Mouse (Mus musculus) gastrocnemius, postnatal 25 days (tissue): ENCODE measurements at regions not wholly inside any gene's neighbourhood (a gene's known extent, or its start where the extent isn't known, plus 50 kb on each side); places are given as distances from the start of the nearest gene placed in this dataset.

Source experiments
- DNase-seq: peaks from one replicate; pipeline ENCODE4 v3.0.0; 2022

DNA sequence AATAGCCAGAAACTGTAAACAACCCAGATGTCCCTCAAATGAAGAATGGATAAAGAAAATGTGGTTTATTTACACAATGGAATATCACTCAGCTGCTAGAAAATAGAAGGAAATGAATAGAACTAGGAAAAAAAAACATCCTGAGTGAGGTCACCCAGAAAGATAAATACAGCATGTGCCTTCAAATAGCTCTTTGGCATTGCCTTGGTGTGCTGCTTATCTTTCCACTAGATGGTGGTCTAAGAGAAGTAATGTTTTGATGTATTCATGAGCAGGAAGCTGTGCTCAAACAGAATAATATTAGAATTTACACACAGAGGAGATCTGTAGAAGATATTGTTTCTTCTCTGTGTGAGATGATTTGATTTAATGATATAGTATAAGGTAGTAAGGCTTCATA is 78.8 kb downstream of the Zfp619 start:
- DNase-seq, result no peak

GRCm38 (mm10) chr7:39613767-39614166 is 96.2 kb downstream of the Zfp619 start:
- DNase-seq, result no peak

- no peak for DNase-seq
Measured at GRCm38 (mm10) chr7:39615092-39615491, 97.5 kb downstream of the Zfp619 start.

GRCm38 (mm10) chr7:39621796-39622195 is 104.2 kb downstream of the Zfp619 start:
- no peak for DNase-seq

GRCm38 (mm10) chr7:39632836-39633235 is 115.3 kb downstream of the Zfp619 start:
- no peak for DNase-seq

GRCm38 (mm10) chr7:39642333-39642732 is 124.8 kb downstream of the Zfp619 start:
- DNase-seq, result no peak

- DNase-seq, result no peak
Measured at GRCm38 (mm10) chr7:39643323-39643722, 125.8 kb downstream of the Zfp619 start.

GRCm38 (mm10) chr7:39650483-39651102 is 133.0 kb downstream of the Zfp619 start:
- no peak for DNase-seq

- DNase-seq, result no peak
Measured at GRCm38 (mm10) chr7:39654563-39655286, 137.2 kb downstream of the Zfp619 start.

- peak; percentile 40 for DNase-seq
Measured at GRCm38 (mm10) chr7:39655287-39655652, 137.7 kb downstream of the Zfp619 start.

- no peak for DNase-seq
Measured at GRCm38 (mm10) chr7:39655709-39656397, 138.3 kb downstream of the Zfp619 start.

- peak; percentile 11 for DNase-seq
Measured at GRCm38 (mm10) chr7:39659597-39659996, 142.0 kb downstream of the Zfp619 start.

DNA sequence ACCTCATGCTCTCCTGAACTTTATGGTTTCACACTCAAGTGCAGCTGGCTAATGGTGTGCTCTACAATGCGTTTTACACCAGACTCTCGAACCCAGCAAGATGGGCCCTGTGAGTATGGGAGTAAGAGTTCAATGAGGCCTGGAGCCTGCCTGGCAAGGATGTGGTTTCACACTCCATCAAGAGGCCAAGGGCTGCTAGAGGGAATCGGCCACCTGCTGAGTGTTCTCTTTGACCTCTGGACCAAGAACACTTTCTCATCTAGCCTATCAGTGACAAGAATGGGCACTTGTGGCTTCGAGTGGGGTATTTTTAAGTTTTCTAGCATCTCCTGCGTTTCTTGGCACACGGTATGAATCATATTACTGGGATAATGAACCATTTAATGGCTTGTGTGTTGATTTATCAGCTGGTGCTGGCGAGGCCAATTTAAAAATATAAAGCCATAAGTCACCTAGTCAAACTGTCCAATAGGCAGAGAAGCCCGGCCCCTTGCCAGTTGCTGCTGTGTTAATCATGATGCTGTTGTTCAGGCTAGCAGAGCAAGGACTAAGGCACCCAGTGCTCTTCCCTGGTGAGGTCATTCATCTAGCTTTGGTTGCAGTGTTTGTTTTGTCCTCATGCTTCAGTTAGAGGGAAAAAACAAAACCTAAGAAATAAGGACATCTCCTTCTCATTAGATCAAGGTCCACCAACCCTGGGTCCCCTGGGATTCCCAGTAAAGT is 157.7 kb downstream of the Zfp619 start:
- no peak for DNase-seq

GRCm38 (mm10) chr7:39675847-39676238 is 158.3 kb downstream of the Zfp619 start:
- DNase-seq, result no peak

DNA sequence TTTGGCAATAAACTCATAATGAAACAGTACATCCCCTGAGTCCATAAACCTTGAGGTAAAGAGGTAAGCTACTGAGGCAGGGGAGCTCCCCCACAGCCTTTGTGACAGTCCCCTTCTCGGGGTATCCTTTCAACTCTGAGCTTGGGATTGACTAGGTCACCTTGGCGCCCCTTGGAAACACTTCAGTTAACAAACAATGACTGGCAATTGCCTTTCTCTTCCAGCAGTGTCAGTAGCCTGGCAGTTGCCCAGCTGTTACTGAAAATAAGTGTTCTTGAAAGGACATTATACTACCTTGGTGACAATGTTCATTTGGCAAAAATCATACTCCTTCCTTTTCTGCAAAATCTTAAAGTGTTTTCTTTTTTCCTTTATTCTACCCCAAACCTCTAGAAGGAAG is 162.8 kb downstream of the Zfp619 start:
- no peak for DNase-seq

DNA sequence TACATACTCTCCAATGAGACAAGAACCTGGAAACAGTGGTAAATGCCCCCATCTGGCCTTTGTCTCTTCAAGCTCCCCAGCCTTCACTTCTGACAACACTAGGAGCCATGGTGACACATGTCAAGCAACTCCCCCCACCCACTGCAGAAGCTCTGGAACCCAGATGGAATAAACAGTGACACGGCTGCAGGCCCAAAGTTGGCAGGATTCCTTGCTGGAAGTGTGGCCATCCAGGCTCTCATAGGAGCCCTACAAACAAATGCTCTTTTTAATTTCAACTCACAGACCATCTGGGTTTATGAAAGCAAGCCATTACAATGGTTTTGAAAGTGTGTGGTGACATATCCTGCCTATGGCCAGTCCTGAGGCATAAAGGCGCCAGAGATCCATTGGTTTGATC is 179.0 kb downstream of the Zfp619 start:
- DNase-seq, result no peak

DNA sequence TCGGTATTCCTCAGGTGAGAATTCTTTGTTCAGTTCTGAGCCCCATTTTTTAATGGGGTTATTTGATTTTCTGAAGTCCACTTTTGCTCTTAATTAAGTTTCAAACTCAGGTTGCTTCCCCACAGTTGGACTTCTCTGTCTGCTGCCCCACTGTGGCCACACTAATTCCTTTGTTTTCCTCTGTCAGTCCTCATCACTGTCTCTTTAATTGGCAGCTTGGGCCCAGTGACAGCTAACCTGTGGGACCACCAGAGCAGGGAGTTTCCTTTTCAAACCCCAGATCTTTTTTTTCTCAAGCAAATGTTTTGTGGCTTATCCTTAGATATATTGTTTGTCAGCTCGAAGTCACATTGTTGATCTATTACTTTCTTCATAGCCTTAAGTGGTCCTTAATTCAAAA is 183.9 kb downstream of the Zfp619 start:
- DNase-seq, result no peak

DNA sequence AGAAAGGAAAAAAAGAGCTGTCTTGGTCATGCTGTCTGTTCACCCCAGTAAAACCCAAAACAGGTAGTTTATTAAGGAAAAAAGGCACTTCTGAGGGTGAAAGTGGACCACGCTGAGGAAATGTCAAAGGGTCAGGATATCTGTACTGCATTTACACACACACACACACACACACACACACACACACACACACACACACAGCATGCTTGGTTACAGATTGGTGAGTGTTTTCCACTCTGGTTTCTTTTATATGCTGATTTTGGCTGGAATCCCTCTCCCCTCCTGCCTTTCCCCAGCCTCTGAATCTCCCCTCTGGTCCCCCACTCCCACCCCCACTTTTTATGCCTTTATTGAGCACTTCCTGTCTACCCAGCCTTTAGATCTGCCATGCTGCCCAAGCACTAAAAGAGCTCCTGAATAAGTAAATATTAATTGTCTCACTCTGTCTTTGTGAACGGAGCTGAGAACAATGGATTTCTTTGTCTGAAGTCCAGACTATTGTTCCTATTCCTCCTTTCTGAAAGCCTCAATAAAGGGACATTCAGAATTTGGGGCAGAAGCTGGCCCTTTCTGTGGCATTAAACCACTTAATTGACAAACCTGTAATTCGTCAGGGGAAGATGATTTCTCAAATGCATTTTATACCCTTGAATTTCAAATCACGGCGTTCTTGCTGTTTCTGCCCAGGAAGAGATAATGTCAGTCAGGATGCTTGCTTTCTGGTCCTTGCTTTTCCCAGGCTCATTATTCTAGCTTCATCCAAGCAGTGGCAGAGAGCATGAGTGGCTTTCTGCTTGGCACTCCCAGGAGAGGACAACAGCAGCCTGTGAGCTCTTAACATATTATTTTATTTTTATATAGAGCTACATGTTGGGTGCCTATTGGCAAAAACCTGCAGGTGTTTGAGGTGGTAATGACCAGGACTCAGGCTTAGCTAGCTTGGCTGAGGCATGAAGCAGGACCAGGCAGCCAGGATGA is 187.8 kb downstream of the Zfp619 start:
- no peak for DNase-seq

GRCm38 (mm10) chr7:39706606-39707005 is 189.0 kb downstream of the Zfp619 start:
- no peak for DNase-seq

DNA sequence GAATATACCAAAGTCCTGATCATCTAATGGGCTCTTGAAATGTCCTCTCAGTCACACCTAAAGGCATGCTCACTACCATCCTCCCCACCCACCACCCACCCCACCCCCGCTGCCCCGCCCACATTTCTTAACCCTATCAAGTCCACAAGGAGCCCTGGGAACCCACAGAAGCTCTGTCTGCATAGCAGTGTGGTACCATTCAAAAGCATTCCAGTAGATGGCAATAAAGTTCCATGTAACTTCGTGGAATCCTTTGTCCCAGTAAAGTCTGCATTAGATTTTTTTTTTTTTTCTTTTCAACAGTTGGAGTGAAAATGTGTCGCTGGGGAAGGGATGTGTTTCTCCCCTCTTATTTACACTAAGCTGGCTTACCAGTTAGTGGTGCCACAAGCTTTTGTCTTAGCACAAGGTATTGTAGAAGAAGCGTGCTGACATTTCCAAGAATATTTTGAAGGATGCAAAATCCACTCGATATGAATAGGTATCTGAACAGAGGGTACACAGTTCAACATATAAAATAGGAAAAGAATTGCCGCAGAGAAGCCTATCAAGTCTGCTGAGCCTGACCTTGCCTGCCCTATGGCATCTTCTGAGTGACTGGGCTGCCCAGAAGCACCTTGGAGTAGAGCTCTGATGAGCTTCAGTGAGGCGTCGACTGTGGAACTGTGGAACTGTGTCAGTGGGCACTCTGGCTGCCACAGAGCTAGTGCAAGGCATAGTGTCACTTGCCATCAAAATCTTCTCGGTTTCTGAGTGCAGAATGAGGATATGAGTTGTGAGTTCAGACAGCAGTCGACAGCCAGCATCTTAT is 199.0 kb downstream of the Zfp619 start:
- no peak for DNase-seq
